Mouse (Mus musculus): ENCODE measurements around the gene Slc10a1.
"Not testable (repeated sequence)": the region's sequence is repeated elsewhere in the genome, so short reads cannot be mapped to it uniquely, and the experiment has no call there.

Gene Slc10a1

GRCm38 (mm10) chr12:80966059-80966838 is 2.3 kb downstream of the Slc10a1 start:
- DNase-seq, result no peak

- no peak for DNase-seq
Observed at GRCm38 (mm10) chr12:80962566-80962965, 5.9 kb downstream of the Slc10a1 start.

DNA sequence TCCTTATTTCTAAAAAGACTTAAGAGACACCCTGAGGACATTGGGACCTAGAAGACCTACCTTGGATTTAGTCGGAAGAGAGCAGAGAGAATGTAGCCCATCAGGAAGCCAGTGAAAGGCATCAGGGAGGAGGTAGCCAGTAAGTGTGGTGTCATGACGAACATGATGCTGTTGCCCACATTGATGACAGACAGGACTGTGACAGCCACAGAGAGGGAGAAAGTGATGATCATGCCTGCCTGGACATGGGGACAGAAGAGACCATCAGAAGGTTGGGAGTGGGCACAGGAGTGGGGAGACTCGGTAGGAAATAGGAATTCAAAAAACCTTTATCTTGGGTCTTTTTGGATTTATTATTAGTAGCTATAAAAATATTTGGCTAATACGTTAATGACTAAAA is 10.5 kb downstream of the Slc10a1 start:
- DNase-seq, result no peak

DNA sequence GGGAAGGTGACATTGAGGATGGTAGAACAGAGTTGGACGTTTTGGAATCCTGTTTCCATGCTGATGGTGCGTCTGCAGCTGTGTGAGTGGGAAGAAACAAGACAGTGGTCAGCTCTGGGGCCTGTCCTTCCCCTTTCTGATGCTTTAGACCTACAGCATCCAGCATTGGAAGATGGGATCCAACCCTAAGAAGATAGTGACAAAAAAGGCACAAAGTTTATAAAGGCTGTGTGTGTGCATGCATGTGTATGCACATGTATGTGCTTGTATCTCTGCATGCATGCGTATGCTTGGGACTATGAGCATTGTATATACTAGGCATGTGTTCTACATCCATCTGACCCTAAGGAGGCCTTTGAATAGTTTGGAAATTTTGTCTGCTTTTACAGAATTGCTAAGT is 12.5 kb downstream of the Slc10a1 start:
- DNase-seq, result no peak

DNA sequence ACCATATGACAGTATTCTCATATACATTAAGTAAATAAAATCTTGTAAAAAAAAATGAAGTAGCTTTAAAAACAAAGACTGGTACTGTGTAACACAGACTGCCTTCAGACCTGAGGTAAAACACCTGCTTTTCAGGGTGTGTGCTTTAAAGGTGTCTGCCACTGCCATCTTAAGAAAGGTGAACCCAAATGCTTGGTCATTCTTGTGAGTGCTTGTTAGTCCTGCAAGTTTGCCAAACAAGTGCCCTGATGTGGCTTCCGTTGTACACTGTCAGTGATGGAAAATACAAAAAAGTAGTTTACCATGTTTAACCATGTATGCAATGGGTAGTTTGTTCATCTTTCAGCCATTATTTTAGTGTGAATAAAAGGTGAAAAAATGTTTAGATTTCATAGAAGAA is 16.0 kb downstream of the Slc10a1 start:
- no peak for DNase-seq

DNA sequence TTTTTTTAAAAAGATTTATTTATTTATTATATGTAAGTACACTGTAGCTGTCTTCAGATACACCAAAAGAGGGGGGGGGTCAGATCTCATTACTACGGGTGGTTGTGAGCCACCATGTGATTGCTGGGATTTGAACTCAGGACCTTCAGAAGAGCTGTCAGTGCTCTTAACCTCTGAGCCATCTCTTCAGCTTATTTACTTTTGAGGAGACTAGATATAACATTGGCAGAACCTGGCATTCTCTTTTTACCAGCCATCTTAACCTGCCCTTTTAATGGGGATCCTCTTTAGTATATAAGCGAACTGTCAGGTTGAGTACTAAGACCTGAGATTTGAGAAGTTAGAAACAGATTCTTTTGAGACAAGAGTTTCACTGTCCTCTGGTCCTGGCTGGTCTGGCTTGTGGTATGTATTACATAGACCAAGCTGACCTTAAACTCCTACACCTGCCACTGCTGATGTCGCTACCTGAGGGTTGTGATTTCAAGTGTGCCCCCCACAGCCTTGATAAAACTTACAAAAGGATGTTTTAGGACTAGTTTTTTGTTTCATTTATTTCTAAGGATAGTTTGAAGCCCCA is 16.8 kb downstream of the Slc10a1 start:
- DNase-seq, result no peak

DNA sequence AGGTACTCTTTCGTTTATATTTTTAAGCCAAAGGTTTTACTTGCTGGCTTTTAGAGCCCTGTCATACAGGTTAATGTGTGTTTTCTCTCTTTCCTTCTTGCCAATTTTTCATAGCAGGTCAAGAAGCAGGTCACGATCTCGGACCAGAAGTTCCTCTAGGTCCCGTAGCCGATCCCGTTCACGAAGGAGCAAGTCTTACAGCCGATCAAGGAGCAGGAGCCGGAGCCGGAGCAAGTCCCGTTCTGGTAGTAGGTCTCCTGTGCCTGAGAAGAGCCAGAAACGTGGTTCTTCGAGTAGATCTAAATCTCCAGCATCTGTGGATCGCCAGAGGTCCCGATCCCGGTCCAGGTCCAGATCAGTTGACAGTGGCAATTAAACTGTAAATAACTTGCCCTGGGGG is 18.9 kb downstream of the Slc10a1 start:
- not testable (repeated sequence) for DNase-seq

- no peak for DNase-seq
Observed at GRCm38 (mm10) chr12:80948202-80948601, 20.3 kb downstream of the Slc10a1 start.

DNA sequence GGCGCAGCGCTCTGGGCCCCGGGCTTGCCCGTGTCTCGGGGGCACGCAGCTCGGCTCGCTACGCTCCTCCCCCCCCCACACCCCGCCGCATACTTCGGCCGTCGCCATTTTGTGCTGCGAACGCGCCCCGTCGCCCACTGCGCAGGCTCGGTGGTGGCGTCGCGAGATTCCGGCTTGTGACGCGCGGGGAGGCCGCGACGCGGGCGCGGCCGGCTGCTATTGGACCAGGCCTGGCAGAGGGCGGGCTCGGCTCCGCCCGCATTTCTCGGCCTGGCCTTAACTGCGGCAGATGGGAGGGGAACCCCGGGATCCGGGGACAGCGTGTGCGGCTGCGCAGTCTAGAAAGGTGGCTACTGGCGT is 22.5 kb downstream of the Slc10a1 start:
- peak; percentile 97 for DNase-seq

- DNase-seq, result peak; percentile 99
Observed at GRCm38 (mm10) chr12:80945334-80945995, 23.0 kb downstream of the Slc10a1 start, which contains the start of gene Srsf5. Srsf5 (plus strand) TSS chr12:80945504.

DNA sequence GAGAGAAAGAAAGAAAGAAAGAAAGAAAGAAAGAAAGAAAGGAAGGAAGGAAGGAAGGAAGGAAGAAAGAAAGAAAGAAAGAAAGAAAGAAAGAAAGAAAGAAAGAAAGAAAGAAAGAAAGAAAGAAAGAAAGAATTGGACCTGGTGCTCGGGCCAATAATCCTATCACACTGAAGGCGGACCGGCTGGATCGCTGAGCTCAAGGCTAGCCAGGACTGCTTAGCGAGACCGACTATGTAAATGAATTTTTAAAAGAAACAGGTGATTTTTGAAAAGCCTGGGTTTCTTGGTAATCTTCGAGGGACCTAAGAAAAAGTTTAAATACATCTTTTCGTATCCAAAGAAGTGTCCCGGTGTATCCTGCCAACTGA is 23.6 kb downstream of the Slc10a1 start:
- DNase-seq, result not testable (repeated sequence)

GRCm38 (mm10) chr12:80944204-80944603 is 24.3 kb downstream of the Slc10a1 start:
- DNase-seq, result no peak

- no peak for DNase-seq
Observed at GRCm38 (mm10) chr12:80943395-80943794, 25.1 kb downstream of the Slc10a1 start.

DNA sequence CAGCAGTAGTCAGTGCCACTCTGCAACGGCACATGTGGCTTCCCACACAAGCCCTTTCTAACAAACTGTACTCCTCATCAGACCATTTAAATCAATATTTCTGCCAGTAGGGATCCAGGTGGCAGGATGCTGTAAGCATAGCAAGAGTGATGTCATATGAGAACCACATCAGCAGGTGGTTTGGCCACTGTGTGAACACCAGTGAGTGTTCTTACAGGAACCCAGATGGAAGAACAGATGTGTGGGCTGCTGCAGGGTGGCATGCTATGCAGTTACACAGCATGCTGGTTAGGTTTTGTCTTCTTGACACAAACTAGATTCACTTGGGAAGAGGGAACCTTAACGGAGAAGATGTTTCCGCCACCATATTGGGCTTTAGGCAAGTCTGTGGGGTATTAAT is 26.6 kb downstream of the Slc10a1 start:
- peak; percentile 46 for DNase-seq

GRCm38 (mm10) chr12:80939165-80939564 is 29.3 kb downstream of the Slc10a1 start:
- peak; percentile 26 for DNase-seq

- peak; percentile 70 for DNase-seq
Observed at GRCm38 (mm10) chr12:80938642-80939041, 29.9 kb downstream of the Slc10a1 start.

DNA sequence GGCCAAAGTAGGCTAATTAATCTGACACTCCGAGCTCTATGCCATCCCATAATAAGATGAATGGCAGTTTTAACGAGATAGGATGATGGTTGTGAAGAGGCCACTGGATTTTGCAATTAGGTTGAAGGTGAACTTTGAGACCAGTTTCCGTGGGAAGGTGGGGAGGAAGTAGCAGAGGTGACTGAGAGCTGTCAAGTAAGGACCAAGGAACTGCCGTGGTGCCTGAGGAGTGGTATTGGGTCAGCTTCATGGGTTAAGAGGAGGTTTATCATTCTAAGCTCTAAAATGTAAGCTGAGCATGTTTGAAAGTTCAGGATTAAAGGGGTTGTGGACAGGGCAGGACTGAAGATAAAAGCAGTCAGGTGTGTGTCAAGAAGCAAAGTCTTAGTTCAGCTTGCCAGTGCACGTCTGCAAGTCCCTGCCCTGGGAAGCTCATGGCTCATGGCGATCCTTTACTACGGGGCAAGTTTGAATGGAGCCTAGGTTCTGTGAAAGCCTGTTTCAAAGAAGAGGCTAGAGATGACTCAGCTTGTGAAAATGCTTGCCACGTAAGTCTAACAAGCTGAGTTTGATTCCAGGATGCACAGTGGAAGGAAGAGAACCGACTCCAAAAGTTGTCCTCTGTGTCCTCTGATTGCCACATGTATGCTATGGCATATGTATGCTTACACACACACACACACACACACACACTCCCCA is 31.0 kb downstream of the Slc10a1 start:
- DNase-seq, result no peak

DNA sequence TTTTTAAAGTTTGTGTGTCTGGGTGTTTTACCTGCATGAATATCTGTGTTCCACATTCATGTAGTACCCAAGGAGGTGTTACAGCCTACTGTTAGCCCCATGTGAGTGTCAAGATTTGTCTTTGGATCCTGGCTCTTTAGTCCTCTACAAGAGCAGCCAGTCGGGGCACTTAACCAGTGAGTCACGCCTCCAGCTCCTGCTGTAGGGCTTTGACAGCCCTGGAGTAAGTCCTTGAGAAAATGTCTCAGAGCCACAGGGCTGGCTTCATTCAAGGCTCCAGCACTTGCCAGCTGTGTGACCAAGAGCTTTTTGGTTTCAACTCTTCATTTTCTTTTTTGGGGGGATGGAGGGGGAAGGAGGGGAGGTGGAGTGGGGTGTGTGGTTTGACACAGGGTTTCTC is 31.8 kb downstream of the Slc10a1 start:
- DNase-seq, result no peak

DNA sequence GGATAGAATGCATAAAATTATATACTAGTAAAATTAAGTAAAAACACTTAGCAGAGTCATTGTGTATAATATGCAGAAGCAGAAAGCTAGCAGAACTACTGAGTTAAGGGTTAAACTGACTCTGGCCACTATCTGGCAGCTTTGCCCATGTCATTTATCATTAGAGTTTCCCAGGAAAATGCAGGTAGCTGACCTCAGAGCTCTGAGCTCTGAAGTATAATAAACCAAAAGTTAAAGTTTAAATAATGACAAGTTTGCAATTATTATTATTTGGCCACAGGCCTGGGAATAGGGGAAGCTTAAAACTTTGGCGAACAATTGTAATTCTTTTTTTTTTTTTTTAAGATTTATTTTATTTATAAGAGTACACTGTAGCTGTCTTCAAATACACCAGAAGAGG is 35.6 kb downstream of the Slc10a1 start:
- DNase-seq, result no peak

DNA sequence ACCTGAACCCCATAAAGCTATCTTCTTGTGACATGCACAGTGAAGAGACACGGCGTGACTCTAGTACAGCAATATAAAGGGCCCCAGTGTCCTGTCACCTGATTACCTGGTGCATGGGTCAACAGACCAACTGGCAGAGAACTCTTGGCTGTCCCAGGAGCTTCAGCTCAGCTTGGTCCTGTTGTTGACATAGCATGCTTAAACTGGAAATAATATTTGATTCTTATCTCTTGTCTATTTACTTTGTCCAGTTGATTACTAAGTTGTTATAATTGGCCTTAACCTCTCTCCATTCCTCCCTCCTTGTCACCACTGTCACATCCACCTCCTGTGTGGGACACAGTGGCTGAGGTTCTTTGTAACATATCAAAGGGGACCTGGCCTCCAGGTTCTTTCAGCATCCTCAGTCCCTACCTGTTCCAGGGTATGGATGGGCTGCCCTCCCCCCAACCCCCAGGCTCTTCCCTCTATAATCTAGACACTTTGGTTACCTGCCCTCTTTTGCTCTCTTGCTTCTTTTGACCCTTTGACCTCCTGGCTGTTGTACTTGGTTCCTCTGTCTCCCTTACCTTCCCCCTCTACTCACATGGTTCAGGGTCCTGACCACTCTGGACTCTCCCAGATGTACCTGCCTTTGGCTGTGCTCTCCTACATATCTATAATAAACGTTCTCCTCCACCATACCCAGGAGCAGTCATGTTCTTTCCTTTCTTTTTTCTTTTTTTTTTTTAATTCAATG is 36.9 kb downstream of the Slc10a1 start:
- DNase-seq, result no peak

DNA sequence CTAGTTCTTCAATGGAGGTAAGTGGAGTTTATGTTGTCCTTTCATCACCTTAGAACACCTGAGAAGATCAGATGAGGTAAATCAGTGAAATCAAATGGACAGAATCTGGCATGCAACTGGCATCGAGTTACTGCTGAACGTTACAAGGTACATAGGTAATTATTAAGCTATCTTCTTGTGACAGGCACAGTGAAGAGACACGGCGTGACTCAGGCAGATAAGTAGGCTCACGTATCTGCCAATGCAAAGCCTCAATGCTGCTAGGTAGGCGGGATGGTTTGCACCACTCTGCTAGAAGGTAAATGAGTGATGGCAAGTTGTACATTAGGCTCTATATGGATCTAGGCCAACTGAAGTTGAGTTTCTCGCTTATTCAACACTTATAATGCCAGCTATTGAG is 38.4 kb downstream of the Slc10a1 start:
- no peak for DNase-seq

GRCm38 (mm10) chr12:80928881-80929280 is 39.6 kb downstream of the Slc10a1 start:
- no peak for DNase-seq

GRCm38 (mm10) chr12:80927518-80927917 is 41.0 kb downstream of the Slc10a1 start:
- DNase-seq, result no peak

Measured in thymus, postnatal 4 days (tissue).